Mouse (Mus musculus) midbrain, embryonic 15.5 days (tissue): ENCODE measurements around the gene Kdm1b. TPM values are rescaled to one million over a fixed set of nuclear protein-coding genes. Genes with fewer than 3 reads are reported as not detected.
A peak's percentile ranks its signal among the peaks of the same experiment; 100 is the strongest.

Experiments used
- ATAC-seq: fragments of 200-750 bp; cut with Nextera tagmentation; replicated peaks from 2 replicates; pipeline ENCODE4 v1.8.0; 2017; ENCODE audit warnings: moderate TSS enrichment
- H3K27ac ChIP-seq: fragments of 300-500 bp; sonication (generic); 2 replicates; pipeline ENCODE4 v1.5.1; 2015; ENCODE audit warnings: mild to moderate bottlenecking, inconsistent platforms
- H3K27me3 ChIP-seq: fragments of 300-500 bp; sonication (generic); replicated peaks from 2 replicates; pipeline ENCODE4 v1.6.1; 2015; ENCODE audit warnings: inconsistent platforms
- H3K36me3 ChIP-seq: fragments of 300-500 bp; sonication (generic); replicated peaks from 2 replicates; pipeline ENCODE4 v1.6.1; 2015; ENCODE audit warnings: inconsistent platforms
- H3K4me1 ChIP-seq: fragments of 300-500 bp; sonication (generic); 2 replicates; pipeline ENCODE4 v1.6.1; 2015; ENCODE audit warnings: inconsistent platforms
- H3K4me2 ChIP-seq: fragments of 300-500 bp; sonication (generic); 2 replicates; pipeline ENCODE4 v1.6.1; 2015; ENCODE audit warnings: inconsistent platforms, mild to moderate bottlenecking, moderate library complexity
- H3K4me3 ChIP-seq: fragments of 300-500 bp; sonication (generic); 2 replicates; pipeline ENCODE4 v1.5.1; 2015; ENCODE audit warnings: mild to moderate bottlenecking, inconsistent platforms
- H3K9ac ChIP-seq: fragments of 300-500 bp; sonication (generic); 2 replicates; pipeline ENCODE4 v1.6.1; 2015; ENCODE audit warnings: mild to moderate bottlenecking, inconsistent platforms
- H3K9me3 ChIP-seq: fragments of 300-500 bp; sonication (generic); 2 replicates; pipeline ENCODE4 v1.6.1; 2016; ENCODE audit warnings: inconsistent platforms
- WGBS: fragments of 180-500 bp; shearing (Covaris S2); methylation state at CpG from one replicate; pipeline ENCODE4 v1.1.7; 2015; ENCODE audit warnings: mixed read lengths; 5-methylcytosine and 5-hydroxymethylcytosine counted together
- polyA plus RNA-seq: library from polyadenylated mRNA; unstranded; fragments of >200 nt; fragmentation: Nextera tagmentation; extraction: Ambion mirVana; gene quantifications from 2 replicates; pipeline ENCODE4 v1.2.1, GENCODE M21; 2015

The Kdm1b gene
- polyA plus RNA-seq, 1 experiment from 2014 or later = 21.8 TPM

DNA sequence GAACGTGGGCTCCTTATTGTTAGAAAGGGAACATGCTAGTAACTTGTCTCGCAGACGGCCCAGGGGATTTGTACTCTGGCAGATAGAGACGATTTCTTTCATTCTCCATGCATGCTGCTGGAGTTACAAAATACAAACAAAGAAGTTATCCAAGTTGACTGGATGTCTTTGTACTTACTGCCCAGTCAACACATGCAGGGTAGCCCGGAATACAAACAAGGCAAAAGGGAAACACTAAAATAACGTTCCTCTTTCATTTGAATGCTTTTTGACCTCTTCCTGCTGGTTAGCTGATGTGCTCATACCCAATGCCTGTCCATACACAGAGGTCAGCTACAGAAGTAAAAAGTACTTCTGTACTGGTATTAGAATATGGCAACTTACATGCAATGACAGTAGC is 5.4 kb upstream of the Kdm1b start:
- Histone ChIP-seq H3K4me3 (no peak overlapping the region), H3K27ac (no peak overlapping the region), H3K4me2 (no peak overlapping the region), H3K9me3 (no peaks in the 10 kb centered on the region), H3K36me3 (no peaks in the 10 kb centered on the region), H3K27me3 (no peaks in the 10 kb centered on the region), H3K4me1 (peaks cover 11% of the 10 kb centered on the region), H3K9ac (no peak overlapping the region)
- no peak for ATAC-seq
- WGBS = 77% methylated on average over 6 of the region's 6 CpGs

DNA sequence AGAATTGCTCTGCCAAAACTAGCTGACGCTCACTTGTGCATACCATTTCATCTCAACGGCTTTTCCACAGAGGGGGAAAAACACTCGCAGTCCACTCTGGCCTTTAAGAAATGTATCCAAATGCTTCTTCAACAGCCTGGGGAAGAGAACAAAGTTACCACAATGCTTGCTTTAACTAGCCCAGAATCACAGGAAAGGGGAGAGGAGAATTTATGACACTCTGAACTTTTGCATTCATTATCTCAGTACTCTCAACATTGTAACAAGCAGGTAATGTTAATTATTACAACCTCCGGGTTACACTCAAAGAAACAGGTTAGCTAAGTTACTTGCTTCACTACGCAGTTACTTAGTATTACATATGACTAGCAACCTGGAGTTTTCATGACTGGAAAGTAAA is 3.2 kb upstream of the Kdm1b start:
- Histone ChIP-seq H3K36me3 (no peaks in the 10 kb centered on the region), H3K4me1 (peaks cover 19% of the 10 kb centered on the region), H3K27me3 (no peaks in the 10 kb centered on the region), H3K9me3 (no peaks in the 10 kb centered on the region), H3K4me3 (no peak overlapping the region), H3K27ac (no peak overlapping the region), H3K9ac (no peak overlapping the region), H3K4me2 (no peak overlapping the region)
- ATAC-seq = no peak
- 95% methylated on average over 5 of the region's 5 CpGs for WGBS

DNA sequence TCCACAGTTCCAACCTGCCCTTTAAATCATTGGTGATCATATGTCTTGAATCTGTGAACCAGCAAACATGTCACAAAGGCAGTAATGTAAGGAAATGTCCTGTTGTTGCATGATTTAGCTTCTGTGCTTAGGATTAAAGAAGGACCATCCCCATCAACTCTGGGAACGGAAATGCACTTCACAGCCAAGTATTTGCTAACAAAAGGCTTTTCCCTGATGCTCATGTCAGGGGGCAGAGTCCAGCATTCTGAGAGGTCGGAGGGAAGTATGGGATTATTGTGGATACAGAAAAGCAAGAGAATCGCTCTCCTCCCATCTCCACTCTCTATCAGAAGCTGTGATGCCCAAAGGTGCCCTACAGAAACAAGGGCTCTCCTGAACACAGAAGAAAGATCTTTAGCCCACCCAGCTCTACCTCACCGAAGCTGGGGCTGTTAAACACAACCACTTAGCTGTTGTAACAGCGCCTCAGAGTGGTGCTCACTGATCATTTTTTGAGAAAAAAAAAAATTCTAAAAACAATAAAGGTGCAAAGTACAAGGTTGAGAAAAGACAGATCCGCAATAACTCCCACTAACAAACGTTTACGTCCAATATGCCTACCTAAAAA is 1.2 kb upstream of the Kdm1b start:
- ATAC-seq = no peak
- no peak overlapping the region for H3K9ac ChIP-seq
- peaks cover 28% of the 10 kb centered on the region for H3K4me1 ChIP-seq
- H3K27me3 ChIP-seq = no peaks in the 10 kb centered on the region
- H3K36me3 ChIP-seq = no peaks in the 10 kb centered on the region
- H3K4me2 ChIP-seq = peak overlapping the region; percentile 77
- H3K27ac ChIP-seq = peak overlapping the region; percentile 86; the same call in 1 of the 2 replicates
- WGBS = 38% methylated on average over 8 of the region's 8 CpGs
- peak overlapping the region; percentile 90 for H3K4me3 ChIP-seq
- no peaks in the 10 kb centered on the region for H3K9me3 ChIP-seq

DNA sequence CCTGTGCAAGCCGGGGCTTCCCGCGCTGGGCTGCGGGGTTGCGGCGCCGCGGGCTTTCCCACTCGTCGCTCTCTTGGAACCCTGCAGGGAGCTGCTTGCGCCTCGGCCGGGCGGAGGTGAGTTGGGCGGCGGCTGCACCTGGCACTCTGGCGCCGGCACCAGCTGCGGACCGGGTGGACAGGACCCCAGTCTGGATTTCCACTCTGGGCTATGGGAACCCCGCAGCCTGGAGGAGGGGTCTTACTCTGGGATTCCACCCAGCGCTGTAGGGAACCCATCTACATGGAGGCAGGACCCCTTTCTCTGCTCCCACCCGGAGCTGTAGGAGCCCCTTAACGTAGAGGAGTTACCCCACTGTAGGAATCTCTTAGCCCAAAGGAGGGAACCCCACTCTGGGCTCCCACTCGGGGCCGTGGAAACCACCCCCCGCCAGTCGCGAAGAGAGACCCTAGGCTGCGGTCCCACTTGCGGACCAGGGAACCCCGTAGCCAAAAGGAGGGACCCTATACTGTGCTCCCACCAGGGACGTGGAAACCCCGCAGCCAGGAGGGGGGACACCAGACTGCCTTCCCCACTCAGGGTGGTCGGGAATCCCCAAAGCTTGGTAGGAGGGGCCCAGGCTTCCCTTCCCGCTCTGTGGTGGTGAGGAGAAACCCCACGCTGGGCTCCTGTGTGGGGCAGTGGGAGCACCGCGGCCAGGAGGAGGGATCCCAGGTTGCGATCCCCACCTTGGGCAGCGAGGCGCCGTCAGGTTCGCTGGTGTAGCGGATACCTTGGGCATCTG is 726 bp downstream of the Kdm1b start:
- Histone ChIP-seq H3K4me3 (peak overlapping the region; percentile 90), H3K9ac (peak overlapping the region; percentile 76), H3K36me3 (peaks cover 6% of the 10 kb centered on the region), H3K4me2 (peak overlapping the region; percentile 77), H3K4me1 (peaks cover 28% of the 10 kb centered on the region), H3K9me3 (no peaks in the 10 kb centered on the region), H3K27ac (peak overlapping the region; percentile 86), H3K27me3 (no peaks in the 10 kb centered on the region)
- peak; percentile 59 for ATAC-seq
- WGBS = 1% methylated on average over 45 of the region's 45 CpGs

DNA sequence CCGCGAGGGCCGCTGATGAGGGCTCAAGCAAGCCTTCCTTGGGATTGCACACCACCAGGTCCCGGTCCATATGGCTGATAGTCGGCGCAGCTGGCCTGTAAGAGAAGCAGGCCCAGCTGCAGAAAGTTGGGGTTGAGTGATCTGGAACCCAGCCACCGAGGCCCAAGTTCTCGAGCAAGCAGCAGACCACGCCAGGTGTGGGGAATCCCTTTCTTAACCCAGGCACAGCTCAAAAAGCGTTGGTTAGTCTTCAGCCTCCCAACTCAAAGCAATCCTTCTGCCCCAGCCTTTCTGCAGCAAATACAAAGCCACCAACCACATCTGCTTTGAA is 1.3 kb downstream of the Kdm1b start, which contains the start of gene Tpmt:
Gene Tpmt (minus strand): TSS at position 121 of the 331 bp plus-strand sequence.
- no peaks in the 10 kb centered on the region for H3K9me3 ChIP-seq
- H3K36me3 ChIP-seq = peaks cover 11% of the 10 kb centered on the region
- ATAC-seq = no peak
- WGBS = 13% methylated on average over 10 of the region's 10 CpGs
- H3K27ac ChIP-seq = peak within 1 kb of the TSS; percentile 86
- H3K9ac ChIP-seq = peak within 1 kb of the TSS; percentile 76
- H3K4me2 ChIP-seq = peak within 1 kb of the TSS; percentile 77
- peak within 1 kb of the TSS; percentile 90 for H3K4me3 ChIP-seq
- no peaks in the 10 kb centered on the region for H3K27me3 ChIP-seq
- H3K4me1 ChIP-seq = peaks cover 28% of the 10 kb centered on the region

DNA sequence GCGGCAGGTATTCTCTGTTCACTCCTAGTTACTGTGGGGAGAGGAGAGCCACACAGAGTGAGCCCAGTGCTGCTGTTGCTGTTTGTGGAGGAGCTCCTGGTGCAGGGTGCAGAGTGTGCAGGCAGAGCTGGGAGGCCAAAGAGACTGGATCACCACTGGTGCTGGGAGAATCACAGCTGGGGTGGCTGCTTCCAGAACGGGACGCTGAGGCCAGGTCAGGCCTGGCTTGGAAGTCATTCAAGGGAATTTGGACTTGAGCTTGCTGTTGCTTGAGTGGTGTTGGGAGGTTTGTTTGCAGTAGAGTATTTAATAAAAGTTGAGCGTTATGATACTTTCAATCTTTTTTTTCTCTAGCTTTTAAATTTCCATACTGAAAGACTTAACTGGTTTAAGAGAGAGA is 4.7 kb downstream of the Kdm1b start:
- Histone ChIP-seq H3K27me3 (no peaks in the 10 kb centered on the region), H3K9me3 (no peaks in the 10 kb centered on the region), H3K4me1 (peaks cover 17% of the 10 kb centered on the region), H3K4me2 (no peak overlapping the region), H3K9ac (no peak overlapping the region), H3K36me3 (peaks cover 24% of the 10 kb centered on the region), H3K4me3 (no peak overlapping the region), H3K27ac (no peak overlapping the region)
- WGBS = 91% methylated on average over 4 of the region's 4 CpGs
- ATAC-seq = no peak

DNA sequence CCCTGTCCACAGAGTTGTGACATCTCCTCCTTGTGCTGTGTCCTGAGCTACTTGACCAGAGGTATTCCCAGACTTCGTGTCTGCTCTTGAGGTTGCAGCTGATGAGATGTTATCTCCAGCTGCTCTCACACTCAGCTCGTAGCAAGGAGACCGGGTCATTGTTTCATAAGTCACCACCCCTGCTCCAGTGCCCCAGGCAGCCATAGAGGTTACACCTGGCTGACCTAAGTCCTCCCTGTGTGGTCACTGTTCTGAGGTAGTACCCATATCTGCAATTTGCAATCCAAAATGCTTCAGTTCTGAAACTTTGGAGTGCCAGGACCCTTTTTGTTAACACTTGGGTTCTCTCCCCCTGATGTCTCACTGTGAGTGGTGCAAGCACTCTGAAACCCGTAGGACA is 6.7 kb downstream of the Kdm1b start:
- Histone ChIP-seq H3K9ac (no peak overlapping the region), H3K27ac (no peak overlapping the region), H3K4me1 (peaks cover 9% of the 10 kb centered on the region), H3K9me3 (no peaks in the 10 kb centered on the region), H3K4me3 (no peak overlapping the region), H3K27me3 (no peaks in the 10 kb centered on the region), H3K4me2 (no peak overlapping the region), H3K36me3 (peaks cover 29% of the 10 kb centered on the region)
- no peak for ATAC-seq
- WGBS = 89% methylated on average over 4 of the region's 4 CpGs

DNA sequence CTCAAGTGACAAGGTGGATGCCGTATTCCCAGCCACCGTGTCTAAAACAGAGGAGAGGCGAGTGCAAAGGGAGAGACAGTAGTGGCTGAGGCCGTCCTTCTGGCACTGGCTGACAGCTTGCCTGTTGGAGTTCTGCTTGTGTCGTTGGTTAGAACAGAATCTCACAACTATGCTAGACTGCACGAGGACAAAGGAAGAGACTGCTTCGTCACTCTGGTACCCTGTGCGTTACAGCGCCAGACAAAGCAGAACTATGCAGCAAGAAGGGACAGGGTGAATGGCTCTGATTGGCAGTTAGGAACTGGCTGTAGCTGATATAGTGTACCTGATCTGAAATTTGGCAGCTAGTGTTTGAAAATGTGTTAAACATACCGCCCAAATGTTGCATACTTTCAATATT is 10.7 kb downstream of the Kdm1b start:
- ATAC-seq = no peak
- no peaks in the 10 kb centered on the region for H3K27me3 ChIP-seq
- H3K36me3 ChIP-seq = peaks cover 35% of the 10 kb centered on the region
- no peak overlapping the region for H3K4me2 ChIP-seq
- 43% methylated on average over 10 of the region's 10 CpGs for WGBS
- no peaks in the 10 kb centered on the region for H3K4me1 ChIP-seq
- no peak overlapping the region for H3K9ac ChIP-seq
- no peak overlapping the region for H3K27ac ChIP-seq
- no peak overlapping the region for H3K4me3 ChIP-seq
- H3K9me3 ChIP-seq = no peaks in the 10 kb centered on the region

DNA sequence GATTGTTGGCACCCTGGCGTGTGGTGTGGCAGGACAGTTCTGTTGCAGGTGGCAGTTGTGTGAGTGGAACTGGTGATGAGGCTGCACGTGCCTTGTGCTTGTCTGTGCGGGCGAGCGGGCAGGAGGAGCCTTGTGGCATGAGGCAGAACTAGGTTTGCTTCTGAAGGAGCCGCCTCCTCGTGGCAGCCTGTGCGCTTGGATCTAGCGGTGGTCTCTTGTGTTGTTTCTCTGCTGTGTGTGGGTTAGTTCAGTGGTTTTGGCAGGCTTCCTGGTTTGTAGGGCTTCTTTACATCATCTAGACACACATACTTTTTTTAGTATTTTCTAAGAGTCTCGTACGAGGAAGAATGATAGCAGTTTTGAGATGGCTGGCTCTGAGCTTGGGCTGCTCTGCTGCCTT is 12.8 kb downstream of the Kdm1b start:
- Histone ChIP-seq H3K4me1 (no peaks in the 10 kb centered on the region), H3K4me3 (no peak overlapping the region), H3K9ac (no peak overlapping the region), H3K4me2 (no peak overlapping the region), H3K36me3 (peaks cover 35% of the 10 kb centered on the region), H3K9me3 (no peaks in the 10 kb centered on the region), H3K27me3 (no peaks in the 10 kb centered on the region), H3K27ac (no peak overlapping the region)
- no peak for ATAC-seq
- 93% methylated on average over 11 of the region's 11 CpGs for WGBS

DNA sequence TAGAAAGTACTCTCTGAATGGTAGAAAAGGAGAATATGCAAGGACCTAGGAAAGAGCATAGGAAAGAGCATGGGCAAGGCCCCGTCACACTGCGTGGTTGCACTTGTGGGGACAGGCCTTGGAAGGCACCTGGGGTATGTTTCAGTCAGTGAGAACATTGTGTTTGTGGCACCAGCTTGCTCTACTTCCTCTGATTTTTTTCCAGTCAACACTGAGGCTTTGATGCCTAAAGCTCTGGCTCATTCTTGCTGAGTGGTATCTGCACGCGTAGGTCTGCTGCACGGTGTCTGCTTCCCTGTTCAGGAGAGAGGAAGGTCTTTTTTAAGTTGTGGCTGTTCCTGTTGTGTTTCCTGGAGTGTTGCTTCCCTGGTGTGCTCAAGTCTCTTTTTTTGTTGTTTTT is 13.5 kb downstream of the Kdm1b start:
- Histone ChIP-seq H3K4me2 (no peak overlapping the region), H3K36me3 (peaks cover 38% of the 10 kb centered on the region), H3K27ac (no peak overlapping the region), H3K4me3 (no peak overlapping the region), H3K27me3 (no peaks in the 10 kb centered on the region), H3K4me1 (no peaks in the 10 kb centered on the region), H3K9me3 (no peaks in the 10 kb centered on the region), H3K9ac (no peak overlapping the region)
- 91% methylated on average over 5 of the region's 5 CpGs for WGBS
- no peak for ATAC-seq

DNA sequence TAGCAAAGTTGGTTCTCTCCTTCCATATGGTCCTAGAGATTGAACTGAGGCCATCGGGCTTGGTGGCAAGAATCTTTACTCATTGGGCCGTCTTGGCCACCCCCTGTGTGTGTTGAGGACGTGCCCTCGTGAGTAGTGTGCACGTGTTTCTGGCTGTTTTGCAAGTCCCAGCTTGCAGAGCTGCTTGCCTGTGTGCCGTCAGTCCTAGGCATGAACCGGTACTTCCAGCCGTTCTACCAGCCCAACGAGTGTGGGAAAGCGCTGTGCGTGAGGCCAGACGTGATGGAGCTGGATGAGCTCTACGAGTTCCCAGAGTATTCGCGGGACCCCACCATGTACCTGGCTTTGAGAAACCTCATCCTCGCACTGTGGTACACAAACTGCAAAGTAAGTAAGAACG is 19.5 kb downstream of the Kdm1b start:
- Histone ChIP-seq H3K4me1 (no peaks in the 10 kb centered on the region), H3K9ac (no peak overlapping the region), H3K36me3 (peaks cover 28% of the 10 kb centered on the region), H3K4me2 (no peak overlapping the region), H3K27ac (no peak overlapping the region), H3K27me3 (no peaks in the 10 kb centered on the region), H3K9me3 (no peaks in the 10 kb centered on the region), H3K4me3 (no peak overlapping the region)
- WGBS = 97% methylated on average over 17 of the region's 17 CpGs
- ATAC-seq = no peak

DNA sequence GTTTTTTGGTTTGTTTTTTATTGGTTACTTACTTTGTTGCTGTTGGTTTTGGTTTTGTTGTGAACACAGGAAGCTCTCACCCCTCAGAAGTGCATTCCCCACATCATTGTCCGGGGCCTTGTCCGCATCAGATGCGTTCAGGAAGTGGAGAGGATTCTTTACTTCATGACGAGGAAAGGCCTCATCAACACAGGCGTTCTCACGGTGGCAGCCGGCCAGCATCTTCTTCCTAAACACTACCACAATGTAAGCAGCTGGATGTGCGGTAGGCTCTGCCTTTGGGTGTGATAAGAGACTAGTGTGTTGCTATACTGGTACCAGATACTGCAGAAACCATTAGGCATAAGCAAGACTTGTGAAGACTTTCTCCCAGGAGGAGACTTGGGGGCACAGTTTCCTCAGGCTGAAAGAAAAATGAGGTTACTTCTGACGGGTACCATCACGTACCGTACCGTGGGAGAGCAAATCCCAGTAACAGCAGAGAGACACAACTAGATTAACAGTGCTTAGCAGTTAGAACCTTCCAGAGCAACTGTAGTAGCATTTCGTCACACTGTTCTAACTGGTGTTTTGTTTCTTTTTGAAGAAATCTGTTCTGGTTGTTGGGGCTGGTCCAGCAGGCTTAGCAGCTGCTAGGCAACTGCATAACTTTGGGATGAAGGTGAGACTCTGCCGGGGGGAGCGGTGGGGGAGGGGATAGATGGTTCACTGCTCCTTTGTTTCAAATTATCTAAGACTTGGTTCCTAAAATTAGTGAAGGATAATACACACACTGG is 20.9 kb downstream of the Kdm1b start:
- no peaks in the 10 kb centered on the region for H3K9me3 ChIP-seq
- no peaks in the 10 kb centered on the region for H3K4me1 ChIP-seq
- no peaks in the 10 kb centered on the region for H3K27me3 ChIP-seq
- H3K36me3 ChIP-seq = peaks cover 26% of the 10 kb centered on the region
- H3K4me3 ChIP-seq = no peak overlapping the region
- WGBS = 83% methylated on average over 15 of the region's 15 CpGs
- H3K9ac ChIP-seq = no peak overlapping the region
- no peak for ATAC-seq
- H3K27ac ChIP-seq = no peak overlapping the region
- H3K4me2 ChIP-seq = no peak overlapping the region
